Mouse (Mus musculus) G1E-ER4 (cell line): ENCODE data around the gene Slco2b1. TPM values are rescaled to one million over a fixed set of nuclear protein-coding genes. Genes with fewer than 3 reads are reported as not detected.

ENCODE experiments used
- GATA1 ChIP-seq: IDR thresholded peaks from one replicate; pipeline ENCODE4 v1.8.0; 2012; ENCODE audit warnings: low read length, inconsistent platforms
- polyA plus RNA-seq: library from polyadenylated mRNA; stranded (reverse); fragments of >175 nt; gene quantifications from 2 replicates; pipeline ENCODE4 v1.2.3, GENCODE M21; 2012

Slco2b1 gene
- polyA plus RNA-seq, 1 experiment = 0.01 TPM

DNA sequence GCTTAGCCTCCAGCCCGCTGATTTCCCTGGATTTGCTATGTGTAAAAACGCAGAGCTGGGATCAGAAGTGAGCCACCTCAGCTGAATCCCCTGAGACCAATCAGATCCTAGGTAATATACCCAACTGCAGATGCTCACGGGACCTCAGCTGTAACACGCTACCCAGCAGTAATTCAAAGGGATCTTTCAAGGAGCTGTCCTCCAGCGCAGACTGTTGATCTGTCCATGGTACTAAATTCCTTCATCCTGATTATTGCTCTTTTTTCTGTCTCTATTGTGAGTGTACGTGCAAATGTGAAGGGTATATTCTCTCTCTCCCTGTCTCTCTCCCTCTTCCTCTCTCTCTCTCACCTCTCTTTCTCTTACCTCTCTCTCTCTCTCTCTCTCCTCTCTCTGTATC lies 78.9 kb downstream of the Slco2b1 start:
- no peak for TF ChIP-seq GATA1

DNA sequence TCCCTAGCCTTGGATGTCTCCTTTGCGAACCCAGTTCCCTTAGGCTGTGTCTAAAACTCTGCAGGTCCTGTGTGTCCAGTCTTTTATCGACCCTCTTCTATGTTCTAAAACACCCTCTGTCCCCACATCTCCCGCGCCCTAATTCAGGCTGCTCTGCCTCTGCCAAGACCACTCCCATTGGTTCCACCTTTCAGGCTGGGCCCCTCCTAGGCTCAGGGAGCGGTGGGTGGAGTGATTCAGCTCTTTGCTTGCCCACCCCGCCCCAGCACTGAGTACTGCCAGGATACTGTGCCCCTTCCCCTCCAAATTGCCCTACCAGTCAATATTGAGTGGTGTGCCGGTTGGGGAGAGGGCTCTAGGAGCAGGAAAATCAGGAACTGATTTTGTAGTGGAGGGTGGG lies 83.8 kb downstream of the Slco2b1 start:
- no peak for TF ChIP-seq GATA1

DNA sequence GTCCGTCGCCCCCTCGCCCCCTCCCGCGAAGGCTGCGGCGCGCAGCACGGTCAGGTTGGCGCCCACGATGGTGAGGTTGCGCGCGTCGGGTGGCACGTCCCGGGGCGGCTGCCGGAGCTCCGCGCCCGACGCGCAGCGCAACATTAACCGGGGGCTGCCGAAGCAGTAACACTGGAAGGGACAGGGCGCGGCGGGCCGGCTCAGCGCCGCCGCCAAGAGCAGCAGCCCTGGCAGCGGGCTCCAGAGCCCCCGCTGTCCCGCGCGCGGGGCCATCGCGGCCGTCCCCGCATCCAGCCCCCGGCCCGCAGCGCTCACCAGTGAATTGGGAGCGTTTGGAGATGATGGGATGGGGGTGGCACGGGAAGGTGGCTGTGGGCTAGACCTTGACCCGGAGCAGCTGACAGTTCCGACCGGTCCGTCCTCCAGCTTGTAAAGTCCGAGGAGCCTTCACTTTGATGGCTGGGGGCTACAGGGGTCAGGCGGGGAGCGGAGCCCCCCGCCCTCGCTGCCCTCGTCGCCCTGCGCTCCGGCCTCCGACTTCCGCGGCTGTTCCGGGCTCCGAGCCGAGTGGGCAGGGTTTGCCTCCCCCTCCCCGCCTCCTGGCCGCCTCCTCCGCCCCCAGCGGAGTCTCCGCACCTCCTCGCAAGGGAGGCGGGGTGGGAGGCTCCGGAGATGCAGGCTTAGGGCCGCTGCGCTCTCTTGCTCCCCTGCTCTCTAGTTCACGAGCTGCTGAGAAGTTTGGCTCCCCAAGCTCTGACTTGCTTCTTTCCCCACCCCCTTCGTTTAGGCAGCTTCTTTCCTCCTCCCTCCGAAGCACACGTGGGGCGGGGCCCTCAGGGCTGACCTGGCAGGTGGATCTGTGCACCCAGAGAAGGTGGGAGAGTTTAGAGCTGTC lies 84.5 kb downstream of the Slco2b1 start, which contains the start of gene Tpbgl:
TSS of gene Tpbgl (minus strand) at position 728 of the 895 bp plus-strand sequence.
- TF ChIP-seq GATA1 = no peak

DNA sequence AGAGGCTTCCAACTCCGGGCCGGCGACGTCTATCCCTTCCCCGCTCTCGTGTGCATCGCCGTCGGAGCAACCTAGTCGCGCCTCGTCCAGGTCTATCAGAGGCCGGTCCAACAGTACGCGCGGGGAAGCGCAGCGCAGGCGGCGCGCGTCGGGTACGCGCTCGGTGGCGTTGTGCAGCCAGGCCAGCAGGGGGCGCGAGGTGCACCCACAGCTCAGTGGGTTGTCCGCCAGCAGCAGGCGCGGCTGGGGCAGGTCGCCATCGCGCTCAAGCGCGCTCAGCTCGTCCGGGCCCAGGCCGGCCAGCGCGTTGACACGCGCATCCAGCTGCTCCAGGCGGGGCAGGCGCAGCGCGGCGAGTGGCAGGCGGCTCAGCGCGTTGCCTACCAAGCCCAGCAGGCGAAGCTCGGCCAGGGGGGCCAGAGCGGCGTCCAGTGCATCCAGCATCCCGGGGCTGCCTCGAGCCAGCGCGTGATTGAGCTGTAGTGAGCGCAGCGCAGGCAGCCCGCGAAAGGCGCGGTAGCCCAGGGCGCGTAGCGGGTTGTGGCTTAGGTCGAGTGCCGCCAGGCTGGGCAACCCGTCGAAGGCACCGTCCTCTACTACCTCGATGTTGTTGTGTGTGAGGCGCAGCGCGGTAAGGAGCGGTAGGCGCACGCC lies 85.3 kb downstream of the Slco2b1 start:
- no peak for TF ChIP-seq GATA1

DNA sequence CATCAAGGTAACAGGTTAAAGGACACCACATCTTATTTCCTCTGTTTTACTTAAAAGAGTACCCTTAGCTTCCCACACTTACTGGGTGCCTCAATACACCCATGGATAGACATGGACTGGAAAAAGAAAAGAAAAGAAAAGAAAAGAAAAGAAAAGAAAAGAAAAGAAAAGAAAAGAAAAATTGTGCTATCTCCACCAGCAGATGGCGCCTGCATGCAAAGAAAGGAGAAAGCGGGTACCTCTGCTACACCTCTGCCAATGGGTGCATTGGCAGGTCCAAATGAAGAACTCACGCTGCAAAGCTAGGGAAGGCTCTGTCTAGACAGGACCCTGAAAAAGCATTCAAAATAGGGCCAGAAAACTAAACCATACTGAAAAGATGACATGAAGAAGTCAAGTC lies 92.3 kb downstream of the Slco2b1 start:
- no peak for TF ChIP-seq GATA1

DNA sequence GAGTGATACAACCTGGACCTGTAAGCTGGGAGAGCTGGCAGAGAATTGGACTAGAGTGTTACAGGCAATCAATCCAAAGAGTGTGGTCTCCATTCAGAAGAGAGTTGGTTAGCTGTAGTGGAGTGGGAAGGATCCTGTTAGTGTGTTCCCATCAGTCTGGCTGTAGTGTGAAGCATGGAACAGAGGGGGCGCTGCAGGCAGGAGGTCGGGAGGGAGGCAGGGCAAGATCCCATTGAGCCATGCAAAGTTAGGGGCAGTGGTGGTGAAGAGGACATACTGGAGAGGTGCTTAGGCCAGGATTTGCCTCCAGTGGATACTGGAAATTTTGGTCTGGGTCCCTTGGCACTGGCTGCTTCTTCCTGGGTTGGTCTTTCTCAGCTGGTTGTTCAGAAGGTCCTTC lies 92.9 kb downstream of the Slco2b1 start:
- no peak for TF ChIP-seq GATA1

Other genes with a start within 250 kb of the Slco2b1 start
- not detected in 2 replicates for gene Klhl35, start 245.3 kb downstream of the Slco2b1 start, polyA plus RNA-seq
- gene Rps3, start 227.6 kb downstream of the Slco2b1 start, polyA plus RNA-seq = 160 and 472 TPM in 2 replicates
- 29.2 and 68.2 TPM in 2 replicates for gene Arrb1, start 175.9 kb downstream of the Slco2b1 start, polyA plus RNA-seq
- gene Tpbgl, start 84.2 kb downstream of the Slco2b1 start, polyA plus RNA-seq = not detected in 2 replicates
- not detected in 2 replicates for gene Olfr520, start 18.9 kb upstream of the Slco2b1 start, polyA plus RNA-seq
- not detected in 2 replicates for gene Olfr521, start 52.2 kb upstream of the Slco2b1 start, polyA plus RNA-seq
- 3.1 and 3.2 TPM in 2 replicates for gene Neu3, start 117.1 kb upstream of the Slco2b1 start, polyA plus RNA-seq
- gene Xrra1, start 147.8 kb upstream of the Slco2b1 start, polyA plus RNA-seq = 0.06 and 0.16 TPM in 2 replicates
- gene Spcs2, start 152.1 kb upstream of the Slco2b1 start, polyA plus RNA-seq = 73.1 and 122 TPM in 2 replicates